Comparison of ENCODE assay signal across 7 mouse cellular contexts in genomic region chr7:101107968-101108652, GRCm38 (mm10). TPM values are rescaled to one million over a fixed set of nuclear protein-coding genes. Genes with fewer than 3 reads are reported as not detected.
DNase-seq lines count a peak whose midpoint lies in the region; ATAC-seq lines count a peak whose summit lies in the region.

No protein-coding gene starts in this region.

- no peaks in the 10 kb centered on the region for H3K9me3 ChIP-seq in embryonic facial prominence, embryonic 11.5 days (replicated peaks; ENCODE audit: control insufficient read depth, low read length)
- no peaks in the 10 kb centered on the region for H3K9me3 ChIP-seq in limb, embryonic 11.5 days (ENCODE audit: control insufficient read depth, low read length)
- H3K9me3 ChIP-seq in midbrain, embryonic 14.5 days (ENCODE audit: control insufficient read depth, low read length), result no peaks in the 10 kb centered on the region

- H3K4me2 ChIP-seq in embryonic facial prominence, embryonic 11.5 days (ENCODE audit: low read depth, low read length), result peak overlapping the region; percentile 83
- peak overlapping the region; percentile 89 for H3K4me2 ChIP-seq in limb, embryonic 11.5 days (ENCODE audit: low read depth, severe bottlenecking)
- peak overlapping the region; percentile 88 for H3K4me2 ChIP-seq in midbrain, embryonic 14.5 days (ENCODE audit: low read length)

- peak overlapping the region; percentile 64 for H3K4me3 ChIP-seq in embryonic facial prominence, embryonic 11.5 days (ENCODE audit: low read depth, low read length)
- peak overlapping the region; percentile 83 for H3K4me3 ChIP-seq in limb, embryonic 11.5 days (ENCODE audit: low read depth, low read length)
- peak overlapping the region; percentile 83 for H3K4me3 ChIP-seq in midbrain, embryonic 14.5 days (replicated peaks; ENCODE audit: low read depth, low read length)

- H3K4me1 ChIP-seq in embryonic facial prominence, embryonic 11.5 days (ENCODE audit: control insufficient read depth, insufficient read depth, low read length), result no peaks in the 10 kb centered on the region
- H3K4me1 ChIP-seq in limb, embryonic 11.5 days (ENCODE audit: control insufficient read depth, insufficient read depth, low read length), result peaks cover 10% of the 10 kb centered on the region
- peaks cover 13% of the 10 kb centered on the region for H3K4me1 ChIP-seq in midbrain, embryonic 14.5 days (ENCODE audit: control insufficient read depth, insufficient read depth, low read length)

- no peaks in the 10 kb centered on the region for H3K27me3 ChIP-seq in embryonic facial prominence, embryonic 11.5 days (ENCODE audit: control insufficient read depth, insufficient read depth, low read length)
- no peaks in the 10 kb centered on the region for H3K27me3 ChIP-seq in limb, embryonic 11.5 days (ENCODE audit: control insufficient read depth, insufficient read depth, low read length)
- H3K27me3 ChIP-seq in midbrain, embryonic 14.5 days (ENCODE audit: control insufficient read depth, insufficient read depth, low read length), result no peaks in the 10 kb centered on the region

- ATAC-seq in embryonic facial prominence, embryonic 11.5 days (replicated peaks; ENCODE audit: insufficient number of reproducible peaks, low FRiP score, low TSS enrichment, low read depth), result peak; percentile 93
- peak; percentile 96 for ATAC-seq in limb, embryonic 11.5 days (ENCODE audit: insufficient number of reproducible peaks, low FRiP score, low TSS enrichment, low read depth)
- ATAC-seq in midbrain, embryonic 14.5 days (ENCODE audit: low FRiP score, low TSS enrichment), result peak; percentile 93

- no peaks in the 10 kb centered on the region for H3K36me3 ChIP-seq in embryonic facial prominence, embryonic 11.5 days (replicated peaks; ENCODE audit: control insufficient read depth, insufficient read depth, low read depth, low read length)
- H3K36me3 ChIP-seq in limb, embryonic 11.5 days (ENCODE audit: control insufficient read depth, insufficient read depth, low read length), result 0 out of 2 replicates have a peak, but pooled peaks cover 2% of the 10 kb centered on the region
- H3K36me3 ChIP-seq in midbrain, embryonic 14.5 days (ENCODE audit: control insufficient read depth, insufficient read depth, low read length), result peaks cover 11% of the 10 kb centered on the region

- peak; percentile 99 for DNase-seq in adrenal gland, postnatal 14 days
- DNase-seq in embryonic facial prominence, embryonic 11.5 days (ENCODE audit: low spot score), result peak; percentile 97
- peak; percentile 100 for DNase-seq in heart, adult 11 months
- peak; percentile 98 for DNase-seq in kidney, adult 18-20 months
- DNase-seq in limb, embryonic 11.5 days (ENCODE audit: low spot score), result peak; percentile 99
- DNase-seq in midbrain, embryonic 14.5 days, result peak; percentile 98
- peak; percentile 97 for DNase-seq in spleen, adult 18-20 months

- peak overlapping the region; percentile 90 for H3K9ac ChIP-seq in embryonic facial prominence, embryonic 11.5 days (replicated peaks; ENCODE audit: low read length)
- peak overlapping the region; percentile 93 for H3K9ac ChIP-seq in limb, embryonic 11.5 days (ENCODE audit: low read length)
- H3K9ac ChIP-seq in midbrain, embryonic 14.5 days (replicated peaks; ENCODE audit: low read length), result peak overlapping the region; percentile 92

- peak overlapping the region; percentile 98 for H3K27ac ChIP-seq in embryonic facial prominence, embryonic 11.5 days (replicated peaks; ENCODE audit: low read depth, low read length)
- peak overlapping the region; percentile 98 for H3K27ac ChIP-seq in limb, embryonic 11.5 days (replicated peaks; ENCODE audit: low read depth, low read length)
- H3K27ac ChIP-seq in midbrain, embryonic 14.5 days (replicated peaks; ENCODE audit: low read depth, low read length), result peak overlapping the region; percentile 99

- WGBS in embryonic facial prominence, embryonic 11.5 days, result under 1% methylated on average over 54 of the region's 75 CpGs
- under 1% methylated on average over 73 of the region's 75 CpGs for WGBS in limb, embryonic 11.5 days
- WGBS in midbrain, embryonic 14.5 days, result under 1% methylated on average over 68 of the region's 75 CpGs

RNA-seq across cellular contexts. Expression of gene Fchsd2, which starts 15.4 kb away (rescaled TPM):
- 21.6 and 31.8 TPM in 2 replicates for total RNA-seq in adrenal gland, postnatal 14 days (2021)
- 21.9 and 23.9 TPM in 2 replicates for polyA plus RNA-seq in embryonic facial prominence, embryonic 11.5 days (2014; fragmentation: Nextera tagmentation; extraction: Ambion mirVana)
- polyA plus RNA-seq in limb, embryonic 11.5 days (2014; fragmentation: Nextera tagmentation; extraction: Ambion mirVana), result 22.1 and 24.4 TPM in 2 replicates
- polyA plus RNA-seq in midbrain, embryonic 14.5 days (2014; fragmentation: Nextera tagmentation; extraction: Ambion mirVana), result 38.6 and 50.5 TPM in 2 replicates

Comparison
In these comparisons a context has a peak if more than half of its experiments do, and no peak if none do; other contexts are left out.
1. Peak in every context shown above with its lines: DNase-seq, ATAC-seq, H3K4me3 ChIP-seq and H3K27ac ChIP-seq.